Mouse (Mus musculus): Measurements from ENCODE around the gene Synj2. TPM values are rescaled to one million over a fixed set of nuclear protein-coding genes. Genes with fewer than 3 reads are reported as not detected.

The Synj2 gene
- total and polyA plus RNA-seq, 2 experiments = 0.66 to 3.0 TPM

DNA sequence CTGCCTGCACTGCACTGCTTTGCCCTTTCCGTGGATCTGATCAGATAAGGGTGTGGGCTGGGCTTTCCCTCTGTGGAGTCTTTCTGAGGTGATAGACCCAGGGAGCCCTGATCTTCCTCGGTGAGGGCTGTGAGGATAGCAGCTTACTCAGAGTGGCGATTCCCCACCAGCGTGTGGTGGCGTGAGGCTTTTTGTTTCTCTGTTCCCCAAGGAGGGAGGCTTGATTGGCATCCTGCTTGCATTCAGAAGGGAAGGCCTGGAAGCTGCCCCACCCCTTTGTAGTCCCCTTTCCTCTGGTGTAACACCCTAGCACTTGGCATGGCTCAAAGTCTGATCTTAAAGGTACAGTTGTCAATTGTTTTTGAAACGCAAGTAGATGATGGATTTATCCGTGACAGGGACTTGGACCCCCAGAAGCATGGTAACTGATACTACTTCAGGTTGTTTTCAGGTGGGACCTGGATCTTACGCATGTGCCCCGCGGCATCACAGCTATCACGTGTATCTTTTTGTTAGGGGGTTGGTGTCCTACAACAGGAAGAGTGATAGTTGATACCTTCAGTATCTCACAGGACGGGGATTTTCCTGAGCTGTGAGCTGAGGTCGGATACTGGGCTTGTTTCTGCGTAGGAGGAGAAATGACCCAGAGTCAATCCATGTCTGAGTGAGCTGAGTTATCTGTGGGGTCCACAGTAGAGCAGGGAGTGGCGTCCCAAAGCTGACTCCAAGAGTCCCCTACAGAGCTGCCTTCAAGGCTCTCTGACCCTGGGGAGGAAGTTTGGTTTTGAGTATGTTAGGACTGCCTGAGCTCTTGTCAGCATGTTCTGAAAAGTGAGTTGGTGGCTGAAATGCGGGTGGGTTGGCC, 36.2 kb downstream of the Synj2 start:
- 52% methylated on average over 16 of the region's 16 CpGs for WGBS
- no peak overlapping the region for H3K9ac ChIP-seq (ENCODE audit: low read depth, low read length)
- H3K27ac ChIP-seq (replicated peaks; ENCODE audit: insufficient read depth, low read depth, low read length) = peak overlapping the region; percentile 28
- H3K27me3 ChIP-seq (ENCODE audit: control insufficient read depth, insufficient read depth, low read length) = no peaks in the 10 kb centered on the region
- no peaks in the 10 kb centered on the region; the same call in 1 of the 2 replicates for H3K79me2 ChIP-seq (ENCODE audit: control insufficient read depth, insufficient read depth, low read length)
- DNase-seq (ENCODE audit: extremely low read depth, low read depth, low spot score) = no peak
- peaks cover 23% of the 10 kb centered on the region for H3K4me1 ChIP-seq (ENCODE audit: control insufficient read depth, insufficient read depth, low read length)
- no peak for TF ChIP-seq CTCF (IDR thresholded peaks at IDR 0.05; ENCODE audit: low read depth, low read length)
- no peak for TF ChIP-seq POLR2A (IDR thresholded peaks at IDR 0.05; ENCODE audit: extremely low read depth, insufficient read depth, low read length)
- H3K36me3 ChIP-seq (ENCODE audit: control insufficient read depth, insufficient read depth, low read length) = no peaks in the 10 kb centered on the region
- H3K4me3 ChIP-seq (ENCODE audit: insufficient read depth, low read depth, low read length) = no peak overlapping the region

DNA sequence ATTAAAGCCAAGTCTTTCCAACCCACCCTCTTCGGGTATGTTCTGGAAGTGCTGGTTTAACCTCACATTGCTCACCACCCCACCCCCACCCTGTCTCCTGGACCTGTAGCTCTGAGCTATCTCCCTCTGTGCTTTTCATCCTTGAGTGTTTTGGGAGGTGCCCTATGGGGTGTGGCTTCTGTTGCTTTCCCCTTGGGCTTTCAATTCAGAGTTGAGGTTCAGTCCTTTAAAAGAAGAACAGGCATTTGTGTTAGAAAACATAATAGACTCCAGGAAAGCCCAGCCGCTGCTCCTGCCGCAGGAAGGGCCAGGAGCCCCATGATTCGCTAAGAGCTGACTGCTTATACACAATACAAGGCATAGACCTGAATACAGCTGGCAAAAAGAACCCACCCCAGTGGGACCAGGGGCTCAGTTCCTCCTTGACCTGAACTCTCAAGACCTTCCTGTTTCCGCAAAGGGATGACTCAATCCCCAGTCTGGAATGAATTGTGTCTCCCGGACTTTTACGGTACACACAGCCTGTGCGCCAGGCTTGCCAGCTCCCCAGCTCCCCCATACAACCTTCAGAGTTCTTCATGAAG, 36.9 kb downstream of the Synj2 start:
- Histone ChIP-seq H3K4me1 (ENCODE audit: control insufficient read depth, insufficient read depth, low read length) (peaks cover 23% of the 10 kb centered on the region), H3K79me2 (ENCODE audit: control insufficient read depth, insufficient read depth, low read length) (no peaks in the 10 kb centered on the region; the same call in 1 of the 2 replicates), H3K9ac (ENCODE audit: low read depth, low read length) (no peak overlapping the region), H3K36me3 (ENCODE audit: control insufficient read depth, insufficient read depth, low read length) (no peaks in the 10 kb centered on the region), H3K27ac (replicated peaks; ENCODE audit: insufficient read depth, low read depth, low read length) (peak overlapping the region; percentile 25), H3K27me3 (ENCODE audit: control insufficient read depth, insufficient read depth, low read length) (no peaks in the 10 kb centered on the region), H3K4me3 (ENCODE audit: insufficient read depth, low read depth, low read length) (no peak overlapping the region)
- 61% methylated on average over 8 of the region's 8 CpGs for WGBS
- TF ChIP-seq CTCF (IDR thresholded peaks at IDR 0.05; ENCODE audit: low read depth, low read length) (no peak), POLR2A (IDR thresholded peaks at IDR 0.05; ENCODE audit: extremely low read depth, insufficient read depth, low read length) (no peak)
- no peak for DNase-seq (ENCODE audit: extremely low read depth, low read depth, low spot score)

DNA sequence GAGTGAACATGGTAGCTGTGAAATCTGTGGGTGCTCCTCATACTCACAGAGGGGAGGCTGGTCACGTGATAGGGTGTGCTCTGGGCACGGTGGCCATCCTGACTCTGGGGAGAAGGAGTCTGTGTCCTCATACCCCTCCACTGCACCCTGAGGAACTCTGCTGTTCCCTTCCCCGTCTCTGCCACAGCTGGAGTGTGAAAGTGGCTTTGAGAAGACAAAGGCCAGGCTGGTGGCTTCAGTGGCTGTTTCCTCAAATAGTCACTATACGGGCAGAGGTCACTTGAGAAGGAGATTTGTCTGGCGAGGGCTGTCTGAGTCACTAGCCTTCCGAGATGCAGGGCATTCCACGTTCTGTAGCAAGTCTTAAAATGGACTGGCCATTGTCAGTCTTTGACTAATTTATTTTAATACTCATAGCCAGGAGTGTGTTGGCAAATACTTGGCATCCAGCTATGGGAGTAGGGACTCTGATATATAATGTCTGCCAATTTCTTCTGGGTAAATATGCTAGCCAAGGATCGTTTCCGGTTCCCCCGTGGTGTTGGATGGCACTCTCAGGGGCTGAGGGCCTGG, 37.5 kb downstream of the Synj2 start:
- Histone ChIP-seq H3K36me3 (ENCODE audit: control insufficient read depth, insufficient read depth, low read length) (no peaks in the 10 kb centered on the region), H3K9ac (ENCODE audit: low read depth, low read length) (no peak overlapping the region), H3K27me3 (ENCODE audit: control insufficient read depth, insufficient read depth, low read length) (no peaks in the 10 kb centered on the region), H3K4me1 (ENCODE audit: control insufficient read depth, insufficient read depth, low read length) (peaks cover 23% of the 10 kb centered on the region), H3K79me2 (ENCODE audit: control insufficient read depth, insufficient read depth, low read length) (no peaks in the 10 kb centered on the region), H3K4me3 (ENCODE audit: insufficient read depth, low read depth, low read length) (no peak overlapping the region), H3K27ac (replicated peaks; ENCODE audit: insufficient read depth, low read depth, low read length) (peak overlapping the region; percentile 25)
- WGBS = 23% methylated on average over 10 of the region's 10 CpGs
- peak; percentile 60 for DNase-seq (ENCODE audit: extremely low read depth, low read depth, low spot score)
- TF ChIP-seq POLR2A (IDR thresholded peaks at IDR 0.05; ENCODE audit: extremely low read depth, insufficient read depth, low read length) (no peak), CTCF (IDR thresholded peaks at IDR 0.05; ENCODE audit: low read depth, low read length) (no peak)

DNA sequence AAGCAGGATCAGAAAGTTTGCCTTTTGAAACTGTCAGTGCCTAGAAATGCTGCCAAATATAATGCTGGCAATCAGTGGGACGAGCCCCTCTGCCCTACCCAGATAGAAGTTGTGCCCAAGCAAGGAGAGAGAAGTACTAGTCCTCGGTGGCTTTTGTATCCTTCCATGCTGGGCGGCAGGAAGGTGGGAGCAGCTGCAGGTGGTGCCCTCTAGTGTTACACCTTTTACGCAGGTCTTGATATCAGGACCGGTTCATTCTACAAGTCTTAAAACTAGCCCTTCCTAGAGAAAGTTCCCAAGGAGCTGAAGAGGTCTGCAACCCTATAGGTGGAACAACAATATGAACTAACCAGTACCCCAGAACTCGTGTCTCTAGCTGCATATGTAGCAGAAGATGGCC, 39.8 kb downstream of the Synj2 start:
- H3K79me2 ChIP-seq (ENCODE audit: control insufficient read depth, insufficient read depth, low read length) = no peaks in the 10 kb centered on the region
- peak; percentile 76 for TF ChIP-seq CTCF (IDR thresholded peaks at IDR 0.05; ENCODE audit: low read depth, low read length)
- no peak for TF ChIP-seq POLR2A (IDR thresholded peaks at IDR 0.05; ENCODE audit: extremely low read depth, insufficient read depth, low read length)
- WGBS = 51% methylated on average over 6 of the region's 6 CpGs

DNA sequence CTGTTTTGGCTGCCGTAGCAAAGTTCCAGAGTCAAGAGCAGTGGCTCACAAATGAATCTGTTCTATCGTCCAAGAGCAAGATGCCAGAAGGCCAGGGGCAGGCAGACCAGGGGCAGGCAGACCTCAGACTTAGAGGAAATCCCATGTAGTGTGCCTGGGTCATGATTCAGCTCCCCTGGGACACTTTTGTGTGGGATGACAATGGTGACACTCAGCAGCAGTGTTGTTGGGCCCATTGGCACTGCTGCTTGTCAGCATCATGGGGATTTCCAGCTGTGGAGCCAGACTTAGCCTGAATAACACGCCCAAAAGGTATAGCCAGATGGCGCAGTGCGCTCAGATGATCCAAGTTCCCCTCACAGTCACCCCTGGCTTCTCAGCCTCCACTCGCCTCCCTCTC, 42.1 kb downstream of the Synj2 start:
- 95% methylated on average over 6 of the region's 6 CpGs for WGBS
- DNase-seq (ENCODE audit: extremely low read depth, low read depth, low spot score) = no peak
- Histone ChIP-seq H3K27me3 (ENCODE audit: control insufficient read depth, insufficient read depth, low read length) (no peaks in the 10 kb centered on the region), H3K4me3 (ENCODE audit: insufficient read depth, low read depth, low read length) (no peak overlapping the region), H3K9ac (ENCODE audit: low read depth, low read length) (no peak overlapping the region), H3K27ac (replicated peaks; ENCODE audit: insufficient read depth, low read depth, low read length) (no peak overlapping the region), H3K36me3 (ENCODE audit: control insufficient read depth, insufficient read depth, low read length) (no peaks in the 10 kb centered on the region), H3K4me1 (ENCODE audit: control insufficient read depth, insufficient read depth, low read length) (peaks cover 8% of the 10 kb centered on the region), H3K79me2 (ENCODE audit: control insufficient read depth, insufficient read depth, low read length) (no peaks in the 10 kb centered on the region)
- TF ChIP-seq POLR2A (IDR thresholded peaks at IDR 0.05; ENCODE audit: extremely low read depth, insufficient read depth, low read length) = no peak
- TF ChIP-seq CTCF (IDR thresholded peaks at IDR 0.05; ENCODE audit: low read depth, low read length) = no peak

More for the DNA sequence above, 39.8 kb downstream of the Synj2 start:
- H3K27ac ChIP-seq (replicated peaks; ENCODE audit: insufficient read depth, low read depth, low read length) = no peak overlapping the region
- H3K36me3 ChIP-seq (ENCODE audit: control insufficient read depth, insufficient read depth, low read length) = no peaks in the 10 kb centered on the region
- peaks cover 17% of the 10 kb centered on the region for H3K4me1 ChIP-seq (ENCODE audit: control insufficient read depth, insufficient read depth, low read length)
- H3K9ac ChIP-seq (ENCODE audit: low read depth, low read length) = no peak overlapping the region
- no peak overlapping the region for H3K4me3 ChIP-seq (ENCODE audit: insufficient read depth, low read depth, low read length)
- DNase-seq (ENCODE audit: extremely low read depth, low read depth, low spot score) = peak; percentile 30
- no peaks in the 10 kb centered on the region for H3K27me3 ChIP-seq (ENCODE audit: control insufficient read depth, insufficient read depth, low read length)
